Mouse (Mus musculus): ENCODE results near the gene B3gnt2. TPM values are rescaled to one million over a fixed set of nuclear protein-coding genes. Genes with fewer than 3 reads are reported as not detected.

The B3gnt2 gene
- polyA plus RNA-seq, 1 experiment, result 9.7 TPM

DNA sequence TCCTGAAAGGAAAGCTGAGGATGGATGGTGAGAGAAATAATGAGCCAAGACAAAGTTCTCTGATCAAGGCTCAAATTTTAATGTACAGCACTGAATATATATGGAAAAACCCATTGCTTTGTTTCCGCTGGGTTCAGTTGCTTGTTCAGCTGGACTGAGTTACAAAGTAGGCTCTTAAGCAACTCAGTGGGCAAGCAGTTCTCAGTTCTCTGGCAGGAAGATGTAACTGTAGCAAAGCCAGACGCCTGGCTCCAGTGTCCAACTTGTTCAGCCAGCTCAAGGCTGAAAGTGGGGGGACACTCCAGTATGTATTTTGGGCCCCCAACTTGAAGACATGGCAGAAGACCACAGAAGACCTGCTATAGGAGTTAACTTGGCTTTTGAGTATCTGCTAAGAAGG, 72.9 kb downstream of the B3gnt2 start:
- 98% methylated on average over 2 of the region's 2 CpGs for WGBS
- TF ChIP-seq POLR2A (IDR thresholded peaks at IDR 0.05; ENCODE audit: low read depth, low read length), result no peak
- TF ChIP-seq CTCF (IDR thresholded peaks at IDR 0.05; ENCODE audit: extremely low read depth, insufficient read length, insufficient replicate concordance, low read depth, low read length), result no peak
- Histone ChIP-seq H3K27ac (ENCODE audit: insufficient read depth, low read depth, low read length) (no peak overlapping the region), H3K4me3 (ENCODE audit: low read depth, low read length) (no peak overlapping the region), H3K27me3 (ENCODE audit: control insufficient read depth, insufficient read depth, low read length) (no peaks in the 10 kb centered on the region), H3K4me1 (ENCODE audit: control insufficient read depth, insufficient read depth, insufficient read length, low read length) (peaks cover 7% of the 10 kb centered on the region), H3K36me3 (ENCODE audit: control insufficient read depth, insufficient read depth, low read length) (no peaks in the 10 kb centered on the region)

DNA sequence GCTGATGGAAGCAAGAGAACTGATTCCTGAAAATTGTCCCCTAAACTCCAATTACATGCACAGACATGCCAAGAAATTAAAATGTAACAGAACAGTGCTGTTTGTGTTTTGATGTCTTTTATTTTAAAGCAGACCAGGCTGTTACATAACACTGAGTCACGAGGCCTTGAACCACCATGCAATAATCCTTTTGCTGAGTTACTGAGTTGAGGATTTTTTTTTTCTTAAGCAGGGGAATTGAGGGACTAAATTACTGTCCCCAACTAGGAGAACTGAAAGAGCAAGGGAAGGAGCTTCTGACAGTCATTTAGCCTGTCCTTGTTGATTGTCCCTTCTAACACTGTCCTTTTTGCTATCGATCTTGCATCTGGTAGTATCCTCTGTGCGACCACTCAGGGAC, 76.3 kb downstream of the B3gnt2 start:
- WGBS, result 92% methylated on average over 3 of the region's 3 CpGs
- no peaks in the 10 kb centered on the region for H3K27me3 ChIP-seq (ENCODE audit: control insufficient read depth, insufficient read depth, low read length)
- H3K4me3 ChIP-seq (ENCODE audit: low read depth, low read length), result no peak overlapping the region
- H3K4me1 ChIP-seq (ENCODE audit: control insufficient read depth, insufficient read depth, insufficient read length, low read length), result peaks cover 28% of the 10 kb centered on the region
- TF ChIP-seq CTCF (IDR thresholded peaks at IDR 0.05; ENCODE audit: extremely low read depth, insufficient read length, insufficient replicate concordance, low read depth, low read length) (no peak), POLR2A (IDR thresholded peaks at IDR 0.05; ENCODE audit: low read depth, low read length) (no peak)
- H3K27ac ChIP-seq (ENCODE audit: insufficient read depth, low read depth, low read length), result no peak overlapping the region
- no peaks in the 10 kb centered on the region for H3K36me3 ChIP-seq (ENCODE audit: control insufficient read depth, insufficient read depth, low read length)

DNA sequence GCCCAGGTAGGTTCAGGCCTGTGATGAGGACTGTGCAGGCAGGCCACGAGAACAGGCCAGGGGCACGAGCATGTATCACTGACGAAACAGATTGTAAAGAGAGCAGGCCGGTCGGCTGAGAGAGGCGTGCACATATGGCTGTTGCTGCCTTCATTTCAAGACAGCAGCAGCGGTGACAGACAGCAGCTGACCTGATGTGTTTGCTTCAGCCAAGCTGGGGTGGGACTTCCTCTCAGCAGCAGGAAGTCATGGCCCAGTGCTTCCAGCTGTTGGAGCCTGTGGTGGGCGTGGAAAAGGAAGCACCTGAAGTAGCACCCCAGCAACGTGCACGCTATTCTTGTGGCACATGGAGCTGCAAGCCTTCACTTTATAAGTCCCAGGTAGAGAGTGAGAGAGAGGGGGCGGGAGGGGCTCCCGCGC, 78.0 kb downstream of the B3gnt2 start:
- Histone ChIP-seq H3K27me3 (ENCODE audit: control insufficient read depth, insufficient read depth, low read length) (no peaks in the 10 kb centered on the region), H3K27ac (ENCODE audit: insufficient read depth, low read depth, low read length) (peak overlapping the region; percentile 74), H3K4me3 (ENCODE audit: low read depth, low read length) (peak overlapping the region; percentile 29), H3K36me3 (ENCODE audit: control insufficient read depth, insufficient read depth, low read length) (no peaks in the 10 kb centered on the region), H3K4me1 (ENCODE audit: control insufficient read depth, insufficient read depth, insufficient read length, low read length) (peaks cover 28% of the 10 kb centered on the region)
- TF ChIP-seq POLR2A (IDR thresholded peaks at IDR 0.05; ENCODE audit: low read depth, low read length) (no peak), CTCF (IDR thresholded peaks at IDR 0.05; ENCODE audit: extremely low read depth, insufficient read length, insufficient replicate concordance, low read depth, low read length) (no peak)
- 28% methylated on average over 13 of the region's 13 CpGs for WGBS

DNA sequence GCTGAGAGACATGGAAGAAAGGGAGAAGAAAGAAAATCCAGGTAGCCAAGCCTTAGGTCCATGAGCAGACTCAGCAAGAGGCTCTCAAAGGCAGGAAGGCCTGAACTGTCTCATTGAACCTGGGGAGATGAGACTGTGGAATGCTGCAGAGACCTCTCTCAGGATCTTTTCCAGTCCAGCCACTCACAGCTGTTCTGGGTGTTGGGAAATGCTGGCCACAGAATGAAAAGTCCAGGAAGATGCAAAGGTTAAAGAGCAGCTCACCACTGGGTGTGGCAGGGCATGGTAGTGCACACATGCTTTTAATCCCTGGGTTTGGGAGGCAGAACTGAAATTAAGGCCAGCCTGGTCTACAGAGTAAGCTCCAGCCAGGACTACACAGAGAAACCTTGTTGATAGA, 79.6 kb downstream of the B3gnt2 start:
- no peaks in the 10 kb centered on the region for H3K36me3 ChIP-seq (ENCODE audit: control insufficient read depth, insufficient read depth, low read length)

DNA sequence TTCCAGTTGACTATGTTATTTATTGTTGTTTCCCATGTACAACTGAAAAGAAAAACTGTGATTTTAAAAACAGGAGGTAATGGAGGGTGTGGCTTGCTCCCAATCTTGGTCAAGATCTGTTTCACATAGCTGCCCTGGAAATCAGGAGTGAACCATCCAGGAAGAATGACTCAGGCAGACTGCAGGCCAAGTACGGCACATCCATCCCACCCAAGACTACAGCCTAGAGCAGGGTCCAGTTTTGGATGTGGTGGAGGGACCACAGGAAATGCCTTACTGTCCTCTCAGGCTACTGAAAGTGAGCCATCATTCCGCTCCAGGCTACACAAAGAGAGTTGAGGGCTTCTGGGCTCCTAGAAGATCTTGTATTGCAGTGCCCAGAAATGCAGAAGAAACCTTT, 80.0 kb downstream of the B3gnt2 start:
- Histone ChIP-seq H3K4me1 (ENCODE audit: control insufficient read depth, insufficient read depth, insufficient read length, low read length) (peaks cover 28% of the 10 kb centered on the region), H3K27ac (ENCODE audit: insufficient read depth, low read depth, low read length) (peak overlapping the region; percentile 91), H3K27me3 (ENCODE audit: control insufficient read depth, insufficient read depth, low read length) (no peaks in the 10 kb centered on the region), H3K36me3 (ENCODE audit: control insufficient read depth, insufficient read depth, low read length) (no peaks in the 10 kb centered on the region), H3K4me3 (ENCODE audit: low read depth, low read length) (no peak overlapping the region)
- TF ChIP-seq POLR2A (IDR thresholded peaks at IDR 0.05; ENCODE audit: low read depth, low read length), result no peak
- TF ChIP-seq CTCF (IDR thresholded peaks at IDR 0.05; ENCODE audit: extremely low read depth, insufficient read length, insufficient replicate concordance, low read depth, low read length), result no peak
- WGBS, result 73% methylated on average over 2 of the region's 2 CpGs

More for the DNA sequence above, 79.6 kb downstream of the B3gnt2 start:
- Histone ChIP-seq H3K27me3 (ENCODE audit: control insufficient read depth, insufficient read depth, low read length) (no peaks in the 10 kb centered on the region), H3K27ac (ENCODE audit: insufficient read depth, low read depth, low read length) (peak overlapping the region; percentile 91), H3K4me3 (ENCODE audit: low read depth, low read length) (no peak overlapping the region), H3K4me1 (ENCODE audit: control insufficient read depth, insufficient read depth, insufficient read length, low read length) (peaks cover 28% of the 10 kb centered on the region)
- TF ChIP-seq POLR2A (IDR thresholded peaks at IDR 0.05; ENCODE audit: low read depth, low read length) (no peak), CTCF (IDR thresholded peaks at IDR 0.05; ENCODE audit: extremely low read depth, insufficient read length, insufficient replicate concordance, low read depth, low read length) (no peak)

DNA sequence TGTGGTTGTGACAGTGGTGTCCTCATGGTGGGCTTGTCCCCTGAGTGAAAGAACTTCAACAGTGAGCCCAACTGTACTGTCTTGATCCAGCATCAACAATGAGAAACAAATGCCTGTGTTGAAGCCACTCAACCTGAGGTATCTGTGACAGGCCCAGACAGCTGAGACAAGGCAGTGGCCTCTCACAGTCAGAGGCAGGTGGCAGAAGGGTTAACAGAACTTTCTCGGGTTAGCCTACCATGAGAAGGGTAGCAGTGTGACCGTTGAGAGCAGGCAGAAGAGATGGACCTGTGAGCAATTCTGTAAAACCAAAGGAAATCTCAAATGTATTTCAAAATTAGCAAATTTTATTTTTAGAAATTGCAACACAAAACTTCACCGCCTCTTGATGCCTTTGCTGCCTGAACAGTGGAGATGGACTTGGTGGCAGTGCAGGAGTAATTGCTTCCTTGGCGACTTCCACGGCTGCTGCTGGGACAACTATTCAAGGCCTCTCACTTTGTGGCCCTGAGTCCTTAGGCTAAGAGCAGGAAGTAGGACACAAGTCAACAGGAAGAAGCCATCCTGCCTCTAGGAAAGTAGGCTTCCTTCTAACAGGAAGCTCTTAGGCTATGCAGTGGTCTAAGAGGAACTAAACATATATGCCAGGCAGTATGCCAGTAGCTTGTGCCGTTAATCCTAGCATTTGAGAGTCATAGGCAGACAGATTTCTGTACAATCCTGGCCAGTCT, 80.8 kb downstream of the B3gnt2 start:
- Histone ChIP-seq H3K27me3 (ENCODE audit: control insufficient read depth, insufficient read depth, low read length) (no peaks in the 10 kb centered on the region), H3K4me3 (ENCODE audit: low read depth, low read length) (no peak overlapping the region), H3K36me3 (ENCODE audit: control insufficient read depth, insufficient read depth, low read length) (no peaks in the 10 kb centered on the region), H3K27ac (ENCODE audit: insufficient read depth, low read depth, low read length) (peak overlapping the region; percentile 36; the same call in 1 of the 2 replicates), H3K4me1 (ENCODE audit: control insufficient read depth, insufficient read depth, insufficient read length, low read length) (peaks cover 28% of the 10 kb centered on the region)
- 59% methylated on average over 6 of the region's 6 CpGs for WGBS
- no peak for TF ChIP-seq POLR2A (IDR thresholded peaks at IDR 0.05; ENCODE audit: low read depth, low read length)
- TF ChIP-seq CTCF (IDR thresholded peaks at IDR 0.05; ENCODE audit: extremely low read depth, insufficient read length, insufficient replicate concordance, low read depth, low read length), result no peak

DNA sequence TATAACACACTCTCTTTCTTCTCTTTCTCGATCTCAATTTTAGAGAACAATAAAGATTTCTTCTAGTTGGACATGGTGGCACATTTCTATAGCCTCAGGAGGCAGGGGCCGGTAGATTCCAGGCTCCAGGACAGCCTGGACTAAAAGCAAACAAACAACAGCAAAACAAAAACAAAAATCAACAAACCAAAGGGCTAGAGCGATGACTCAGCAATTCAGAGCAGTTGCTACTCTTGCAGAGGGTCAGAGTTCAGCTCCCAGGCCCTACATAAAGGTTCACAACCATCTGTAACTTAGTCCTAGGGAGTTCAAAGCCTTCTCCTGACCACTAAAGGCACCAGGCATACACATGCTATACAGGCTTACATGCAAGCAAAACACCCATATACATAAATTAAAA, 82.2 kb downstream of the B3gnt2 start:
- peaks cover 28% of the 10 kb centered on the region for H3K4me1 ChIP-seq (ENCODE audit: control insufficient read depth, insufficient read depth, insufficient read length, low read length)
- no peak overlapping the region for H3K4me3 ChIP-seq (ENCODE audit: low read depth, low read length)
- TF ChIP-seq CTCF (IDR thresholded peaks at IDR 0.05; ENCODE audit: extremely low read depth, insufficient read length, insufficient replicate concordance, low read depth, low read length), result no peak
- no peak for TF ChIP-seq POLR2A (IDR thresholded peaks at IDR 0.05; ENCODE audit: low read depth, low read length)
- no peaks in the 10 kb centered on the region for H3K27me3 ChIP-seq (ENCODE audit: control insufficient read depth, insufficient read depth, low read length)
- 76% methylated on average over 3 of the region's 3 CpGs for whole genome bisulfite sequencing
- H3K36me3 ChIP-seq (ENCODE audit: control insufficient read depth, insufficient read depth, low read length), result no peaks in the 10 kb centered on the region
- H3K27ac ChIP-seq (ENCODE audit: insufficient read depth, low read depth, low read length), result no peak overlapping the region

Data from small intestine, adult 2 months (tissue).